Mouse (Mus musculus) testis, adult 2 months (tissue): ENCODE results near the gene Plppr3. TPM values are rescaled to one million over a fixed set of nuclear protein-coding genes. Genes with fewer than 3 reads are reported as not detected.

Experiments
- H3K27ac ChIP-seq: fragments of 200-500 bp; 2 replicates; pipeline ENCODE4 v1.5.1; 2012; ENCODE audit warnings: low read depth, low read length; ENCODE audit not compliant: control insufficient read depth, insufficient read depth
- H3K27me3 ChIP-seq: fragments of 200-500 bp; 2 replicates; pipeline ENCODE4 v1.6.1; 2012; ENCODE audit warnings: mild to moderate bottlenecking, low read length, moderate library complexity; ENCODE audit not compliant: control insufficient read depth, insufficient read depth
- H3K36me3 ChIP-seq: fragments of 200-500 bp; 2 replicates; pipeline ENCODE4 v1.6.1; 2012; ENCODE audit warnings: mild to moderate bottlenecking, low read length; ENCODE audit not compliant: control insufficient read depth, insufficient read depth
- H3K4me1 ChIP-seq: fragments of 200-500 bp; 2 replicates; pipeline ENCODE4 v1.6.1; 2012; ENCODE audit warnings: low read length; ENCODE audit not compliant: control insufficient read depth, insufficient read depth
- H3K4me3 ChIP-seq: fragments of 200-500 bp; 2 replicates; pipeline ENCODE4 v1.5.1; 2012; ENCODE audit warnings: low read depth, mild to moderate bottlenecking, low read length, moderate library complexity, mixed read lengths; ENCODE audit not compliant: control insufficient read depth
- CTCF ChIP-seq: fragments of 200-500 bp; IDR thresholded peaks from 2 replicates; pipeline ENCODE4 v1.5.1; 2012; ENCODE audit warnings: low read depth, mild to moderate bottlenecking, inconsistent platforms, low read length, moderate library complexity; ENCODE audit not compliant: control insufficient read depth, insufficient read depth, insufficient replicate concordance
- POLR2A ChIP-seq: fragments of 200-500 bp; IDR thresholded peaks from 2 replicates; pipeline ENCODE4 v1.6.1; 2012; ENCODE audit warnings: low read depth, mild to moderate bottlenecking, inconsistent platforms, low read length, moderate library complexity; ENCODE audit not compliant: control insufficient read depth
- polyA plus RNA-seq: library from polyadenylated mRNA; depleted of rRNA; stranded (reverse); fragments of >200 nt; gene quantifications from 2 replicates; pipeline ENCODE4 v1.2.3, GENCODE M21; 2012

Plppr3 gene
- polyA plus RNA-seq, 1 experiment = 2.7 TPM

- peaks cover 9% of the 10 kb centered on the region for H3K4me1 ChIP-seq
- H3K4me3 ChIP-seq = no peak overlapping the region
- no peaks in the 10 kb centered on the region for H3K27me3 ChIP-seq
- no peak overlapping the region for H3K27ac ChIP-seq
- H3K36me3 ChIP-seq = peaks cover 5% of the 10 kb centered on the region
- no peak for TF ChIP-seq CTCF
- no peak for TF ChIP-seq POLR2A
These were observed 14.1 kb downstream of the Plppr3 start for GRCm38 (mm10) chr10:79860079-79860911.

GRCm38 (mm10) chr10:79859116-79859515 lies 15.3 kb downstream of the Plppr3 start:
- Histone ChIP-seq H3K27me3 (no peaks in the 10 kb centered on the region), H3K27ac (no peak overlapping the region), H3K4me1 (peaks cover 9% of the 10 kb centered on the region), H3K4me3 (no peak overlapping the region), H3K36me3 (peaks cover 5% of the 10 kb centered on the region)
- TF ChIP-seq CTCF (no peak), POLR2A (no peak)

- no peaks in the 10 kb centered on the region for H3K27me3 ChIP-seq
- H3K4me3 ChIP-seq = no peak overlapping the region
- peaks cover 9% of the 10 kb centered on the region for H3K4me1 ChIP-seq
- no peak overlapping the region for H3K27ac ChIP-seq
- peaks cover 5% of the 10 kb centered on the region for H3K36me3 ChIP-seq
- TF ChIP-seq CTCF (no peak), POLR2A (no peak)
These were observed 15.9 kb downstream of the Plppr3 start for GRCm38 (mm10) chr10:79858416-79859074.

- peaks cover 5% of the 10 kb centered on the region for H3K36me3 ChIP-seq
- no peak overlapping the region for H3K27ac ChIP-seq
- peaks cover 14% of the 10 kb centered on the region for H3K4me1 ChIP-seq
- TF ChIP-seq CTCF (no peak), POLR2A (no peak)
- no peak overlapping the region for H3K4me3 ChIP-seq
- H3K27me3 ChIP-seq = no peaks in the 10 kb centered on the region
These were observed 16.5 kb downstream of the Plppr3 start for GRCm38 (mm10) chr10:79857894-79858293.

- Histone ChIP-seq H3K27me3 (no peaks in the 10 kb centered on the region), H3K4me3 (no peak overlapping the region), H3K36me3 (peaks cover 5% of the 10 kb centered on the region), H3K27ac (no peak overlapping the region), H3K4me1 (peaks cover 19% of the 10 kb centered on the region)
- no peak for TF ChIP-seq CTCF
- no peak for TF ChIP-seq POLR2A
These were observed 17.0 kb downstream of the Plppr3 start for GRCm38 (mm10) chr10:79857452-79857811.

- Histone ChIP-seq H3K4me3 (peak overlapping the region; percentile 39), H3K36me3 (peaks cover 5% of the 10 kb centered on the region), H3K4me1 (peaks cover 24% of the 10 kb centered on the region), H3K27me3 (no peaks in the 10 kb centered on the region), H3K27ac (0 out of 2 replicates have a peak overlapping the region, but pooled peaks have one; percentile 11)
- TF ChIP-seq CTCF (no peak), POLR2A (no peak)
These were observed 17.6 kb downstream of the Plppr3 start for GRCm38 (mm10) chr10:79856704-79857451.

- Histone ChIP-seq H3K27ac (no peak overlapping the region), H3K4me1 (peaks cover 29% of the 10 kb centered on the region), H3K4me3 (peak overlapping the region; percentile 39), H3K36me3 (peaks cover 5% of the 10 kb centered on the region), H3K27me3 (no peaks in the 10 kb centered on the region)
- no peak for TF ChIP-seq CTCF
- no peak for TF ChIP-seq POLR2A
These were observed 18.2 kb downstream of the Plppr3 start for GRCm38 (mm10) chr10:79856280-79856679.
